Mouse (Mus musculus) thymus, adult 2 months (tissue): Measurements from ENCODE around the gene Uqcrq.

ENCODE experiments used
- CTCF ChIP-seq: fragments of 200-500 bp; IDR thresholded peaks from 2 replicates; pipeline ENCODE4 v1.5.1; 2012; ENCODE audit warnings: mild to moderate bottlenecking, control low read depth, low read length, moderate library complexity, borderline replicate concordance; ENCODE audit not compliant: control insufficient read depth, poor library complexity, insufficient read depth; ENCODE audit errors: extremely low read depth
- POLR2A ChIP-seq: fragments of 200-500 bp; IDR thresholded peaks from 2 replicates; pipeline ENCODE4 v1.6.1; 2012; ENCODE audit warnings: mild to moderate bottlenecking, low read length, control low read depth, moderate library complexity; ENCODE audit not compliant: control insufficient read depth, poor library complexity, insufficient read depth; ENCODE audit errors: extremely low read depth

GRCm38 (mm10) chr11:53413871-53414270, 16.8 kb downstream of the Uqcrq start:
- TF ChIP-seq CTCF (no peak), POLR2A (no peak)
